Mouse (Mus musculus) limb, embryonic 14.5 days (tissue): ENCODE data around the gene Rps16. TPM values are rescaled to one million over a fixed set of nuclear protein-coding genes. Genes with fewer than 3 reads are reported as not detected.

ENCODE experiments used
- ATAC-seq: fragments of 200-750 bp; cut with Nextera tagmentation; 2 replicates; pipeline ENCODE4 v1.8.0; 2017; ENCODE audit warnings: low read depth, moderate number of reproducible peaks, moderate TSS enrichment; ENCODE audit not compliant: low FRiP score
- DNase-seq: peaks from one replicate; pipeline ENCODE4 v3.0.0-alpha.2; 2015; ENCODE audit warnings: low spot score
- H3K27ac ChIP-seq: fragments of 300-500 bp; sonication (generic); replicated peaks from 2 replicates; pipeline ENCODE4 v1.5.1; 2014; ENCODE audit warnings: low read depth, mild to moderate bottlenecking, low read length, moderate library complexity, mixed read lengths
- H3K27me3 ChIP-seq: fragments of 300-500 bp; sonication (generic); 2 replicates; pipeline ENCODE4 v1.6.1; 2014; ENCODE audit warnings: low read length, mixed read lengths; ENCODE audit not compliant: control insufficient read depth, insufficient read depth
- H3K36me3 ChIP-seq: fragments of 300-500 bp; sonication (generic); 2 replicates; pipeline ENCODE4 v1.6.1; 2014; ENCODE audit warnings: mild to moderate bottlenecking, low read length, moderate library complexity, mixed read lengths; ENCODE audit not compliant: control insufficient read depth, insufficient read depth
- H3K4me1 ChIP-seq: fragments of 300-500 bp; sonication (generic); 2 replicates; pipeline ENCODE4 v1.6.1; 2014; ENCODE audit warnings: antibody characterized with exemption, low read length, mixed read lengths; ENCODE audit not compliant: control insufficient read depth, insufficient read depth
- H3K4me2 ChIP-seq: fragments of 300-500 bp; sonication (generic); replicated peaks from 2 replicates; pipeline ENCODE4 v1.6.1; 2014; ENCODE audit warnings: low read depth, mild to moderate bottlenecking, low read length, moderate library complexity; ENCODE audit not compliant: severe bottlenecking
- H3K4me3 ChIP-seq: fragments of 300-500 bp; sonication (generic); replicated peaks from 2 replicates; pipeline ENCODE4 v1.5.1; 2014; ENCODE audit warnings: low read length
- H3K9ac ChIP-seq: fragments of 300-500 bp; sonication (generic); 2 replicates; pipeline ENCODE4 v1.6.1; 2014; ENCODE audit warnings: mild to moderate bottlenecking, low read depth, low read length, moderate library complexity; ENCODE audit not compliant: severe bottlenecking
- H3K9me3 ChIP-seq: fragments of 300-500 bp; sonication (generic); 2 replicates; pipeline ENCODE4 v1.6.1; 2016; ENCODE audit warnings: low read length; ENCODE audit not compliant: control insufficient read depth
- POLR2A ChIP-seq: fragments of 200-500 bp; IDR thresholded peaks from 2 replicates; pipeline ENCODE4 v1.8.0; 2012; ENCODE audit warnings: inconsistent platforms, mild to moderate bottlenecking, moderate library complexity, borderline replicate concordance; ENCODE audit not compliant: insufficient read depth, insufficient read length; ENCODE audit errors: extremely low read depth
- WGBS: fragments of 180-500 bp; shearing (Covaris S2); extraction: QIAGEN DNeasy Blood & Tissue Kit; methylation state at CpG from one replicate; pipeline ENCODE4 v1.1.7; 2014; 5-methylcytosine and 5-hydroxymethylcytosine counted together
- polyA plus RNA-seq, 2 experiments: library from polyadenylated mRNA; depleted of rRNA in 1 of 2; stranded (reverse) in 1 of 2; unstranded in 1 of 2; fragments of >200 nt; fragmentation: Nextera tagmentation in 1 of 2; extraction: Ambion mirVana in 1 of 2; gene quantifications; 2 replicates each; pipeline versions ENCODE4 v1.2.1 to v1.2.3; 2012 to 2014

Rps16 gene
- polyA plus RNA-seq, 2 experiments: 1,345 to 2,127 TPM

- peak within 1 kb of the TSS; percentile 44 for H3K27ac ChIP-seq
- ATAC-seq: peak; percentile 98
- under 1% methylated on average over 58 of the region's 58 CpGs for WGBS
- H3K4me3 ChIP-seq: peak within 1 kb of the TSS; percentile 91
- peak within 1 kb of the TSS; percentile 91 for H3K4me2 ChIP-seq
- DNase-seq: peak; percentile 99
- H3K36me3 ChIP-seq: peaks cover 61% of the 10 kb centered on the region
- peak; percentile 66; the same call in 1 of the 2 replicates for TF ChIP-seq POLR2A
- no peaks in the 10 kb centered on the region for H3K9me3 ChIP-seq
- no peaks in the 10 kb centered on the region for H3K27me3 ChIP-seq
- peak within 1 kb of the TSS; percentile 80 for H3K9ac ChIP-seq
- H3K4me1 ChIP-seq: peaks cover 8% of the 10 kb centered on the region
These were observed 42.2 kb downstream of the Rps16 start, which contains the start of the genes Med29 and Paf1 for GRCm38 (mm10) chr7:28392429-28393271. TSS of gene Med29 (minus strand) at chr7:28392708. TSS of gene Paf1 (plus strand) at chr7:28392951.

- Histone ChIP-seq H3K4me3 (peak overlapping the region; percentile 91), H3K27ac (peak overlapping the region; percentile 44), H3K4me1 (peaks cover 8% of the 10 kb centered on the region), H3K27me3 (no peaks in the 10 kb centered on the region), H3K9me3 (no peaks in the 10 kb centered on the region), H3K9ac (peak overlapping the region; percentile 80), H3K36me3 (peaks cover 61% of the 10 kb centered on the region), H3K4me2 (peak overlapping the region; percentile 91)
- ATAC-seq (no peak), DNase-seq (no peak)
- TF ChIP-seq POLR2A: no peak
- WGBS: 5% methylated on average over 19 of the region's 22 CpGs
These were observed 43.0 kb downstream of the Rps16 start for GRCm38 (mm10) chr7:28393272-28393951.

DNA sequence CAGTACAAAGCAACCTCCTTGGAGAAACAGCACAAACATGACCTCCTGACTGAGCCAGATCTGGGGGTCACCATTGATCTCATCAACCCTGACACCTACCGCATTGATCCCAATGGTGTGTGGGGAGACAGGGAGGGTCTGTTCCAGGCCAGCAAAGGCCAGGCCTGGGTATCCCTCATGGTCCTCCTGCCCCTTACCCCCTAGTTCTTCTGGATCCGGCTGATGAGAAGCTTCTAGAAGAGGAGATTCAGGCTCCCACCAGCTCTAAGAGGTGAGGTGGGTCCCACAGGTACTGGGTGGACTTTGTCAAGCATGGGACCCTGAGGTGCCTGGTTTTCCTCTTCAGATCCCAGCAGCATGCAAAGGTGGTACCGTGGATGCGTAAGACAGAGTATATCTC lies 45.0 kb downstream of the Rps16 start:
- Histone ChIP-seq H3K27me3 (no peaks in the 10 kb centered on the region), H3K4me1 (peaks cover 8% of the 10 kb centered on the region), H3K27ac (no peak overlapping the region), H3K9me3 (no peaks in the 10 kb centered on the region), H3K36me3 (peaks cover 62% of the 10 kb centered on the region), H3K4me2 (no peak overlapping the region), H3K4me3 (no peak overlapping the region), H3K9ac (no peak overlapping the region)
- 91% methylated on average over 4 of the region's 4 CpGs for WGBS
- TF ChIP-seq POLR2A: no peak
- ATAC-seq: no peak
- no peak for DNase-seq

- no peak for TF ChIP-seq POLR2A
- Histone ChIP-seq H3K4me1 (peaks cover 4% of the 10 kb centered on the region), H3K27me3 (no peaks in the 10 kb centered on the region), H3K9me3 (no peaks in the 10 kb centered on the region), H3K4me2 (no peak overlapping the region), H3K27ac (no peak overlapping the region), H3K4me3 (no peak overlapping the region), H3K9ac (no peak overlapping the region), H3K36me3 (peaks cover 82% of the 10 kb centered on the region)
- 67% methylated on average over 3 of the region's 3 CpGs for WGBS
- ATAC-seq: no peak
- DNase-seq: peak; percentile 41
These were observed 47.5 kb downstream of the Rps16 start for GRCm38 (mm10) chr7:28398000-28398399.

GRCm38 (mm10) chr7:28398696-28399340 lies 48.4 kb downstream of the Rps16 start:
- Histone ChIP-seq H3K9ac (no peak overlapping the region), H3K4me3 (no peak overlapping the region), H3K9me3 (no peaks in the 10 kb centered on the region), H3K4me2 (no peak overlapping the region), H3K4me1 (no peaks in the 10 kb centered on the region; the same call in 1 of the 2 replicates), H3K27ac (no peak overlapping the region), H3K27me3 (no peaks in the 10 kb centered on the region), H3K36me3 (peaks cover 91% of the 10 kb centered on the region)
- WGBS: 83% methylated on average over 10 of the region's 10 CpGs
- DNase-seq: no peak
- TF ChIP-seq POLR2A: no peak
- no peak for ATAC-seq
